Mouse (Mus musculus): ENCODE results near the gene Skap2.
A peak's percentile ranks its signal among the peaks of the same experiment; 100 is the strongest.

Skap2 gene

GRCm38 (mm10) chr6:51844106-51844505 lies 168.2 kb downstream of the Skap2 start:
- DNase-seq (ENCODE audit: low spot score): peak; percentile 13

- DNase-seq (ENCODE audit: low spot score): no peak
These were observed 169.3 kb downstream of the Skap2 start for GRCm38 (mm10) chr6:51843081-51843480.

GRCm38 (mm10) chr6:51838177-51838576 lies 174.2 kb downstream of the Skap2 start:
- DNase-seq (ENCODE audit: low spot score): no peak

GRCm38 (mm10) chr6:51833362-51833761 lies 179.0 kb downstream of the Skap2 start:
- no peak for DNase-seq (ENCODE audit: low spot score)

GRCm38 (mm10) chr6:51825621-51826021 lies 186.7 kb downstream of the Skap2 start:
- no peak for DNase-seq (ENCODE audit: low spot score)

GRCm38 (mm10) chr6:51824136-51824830 lies 188.1 kb downstream of the Skap2 start:
- no peak for DNase-seq (ENCODE audit: low spot score)

- no peak for DNase-seq (ENCODE audit: low spot score)
These were observed 190.3 kb downstream of the Skap2 start for GRCm38 (mm10) chr6:51822049-51822448.

GRCm38 (mm10) chr6:51820853-51821252 lies 191.5 kb downstream of the Skap2 start:
- DNase-seq (ENCODE audit: low spot score): no peak

GRCm38 (mm10) chr6:51816892-51817621 lies 195.3 kb downstream of the Skap2 start:
- no peak for DNase-seq (ENCODE audit: low spot score)

- no peak for DNase-seq (ENCODE audit: low spot score)
These were observed 201.4 kb downstream of the Skap2 start for GRCm38 (mm10) chr6:51810906-51811305.

- DNase-seq (ENCODE audit: low spot score): no peak
These were observed 203.1 kb downstream of the Skap2 start for GRCm38 (mm10) chr6:51809164-51809824.

- no peak for DNase-seq (ENCODE audit: low spot score)
These were observed 204.3 kb downstream of the Skap2 start for GRCm38 (mm10) chr6:51808011-51808410.
